Mouse (Mus musculus): Measurements from ENCODE around the gene Rxfp2.

The Rxfp2 gene

GRCm38 (mm10) chr5:150115271-150116092 lies 97.0 kb downstream of the Rxfp2 start:
- DNase-seq (ENCODE audit: low spot score), result no peak

- no peak for DNase-seq (ENCODE audit: low spot score)
These were observed 97.9 kb downstream of the Rxfp2 start for GRCm38 (mm10) chr5:150116216-150116905.

- DNase-seq (ENCODE audit: low spot score), result no peak
These were observed 98.4 kb downstream of the Rxfp2 start for GRCm38 (mm10) chr5:150116906-150117216.

GRCm38 (mm10) chr5:150118124-150118454 lies 99.6 kb downstream of the Rxfp2 start:
- no peak for DNase-seq (ENCODE audit: low spot score)

- no peak for DNase-seq (ENCODE audit: low spot score)
These were observed 100.2 kb downstream of the Rxfp2 start, which contains the start of gene Fry for GRCm38 (mm10) chr5:150118455-150119241. Fry (plus strand) TSS chr5:150118645.

- no peak for DNase-seq (ENCODE audit: low spot score)
These were observed 102.2 kb downstream of the Rxfp2 start for GRCm38 (mm10) chr5:150120676-150121075.

- no peak for DNase-seq (ENCODE audit: low spot score)
These were observed 103.6 kb downstream of the Rxfp2 start for GRCm38 (mm10) chr5:150122095-150122494.

GRCm38 (mm10) chr5:150122571-150122970 lies 104.1 kb downstream of the Rxfp2 start:
- DNase-seq (ENCODE audit: low spot score), result no peak

GRCm38 (mm10) chr5:150125920-150126319 lies 107.4 kb downstream of the Rxfp2 start:
- DNase-seq (ENCODE audit: low spot score), result no peak

- no peak for DNase-seq (ENCODE audit: low spot score)
These were observed 110.0 kb downstream of the Rxfp2 start for GRCm38 (mm10) chr5:150128432-150128831.

GRCm38 (mm10) chr5:150130144-150130543 lies 111.7 kb downstream of the Rxfp2 start:
- DNase-seq (ENCODE audit: low spot score), result no peak

GRCm38 (mm10) chr5:150131166-150131565 lies 112.7 kb downstream of the Rxfp2 start:
- no peak for DNase-seq (ENCODE audit: low spot score)

Measured in adipocyte (in vitro differentiated cells).